Mouse (Mus musculus) megakaryocyte, adult 5-6 weeks (primary cell): ENCODE measurements around the gene Adamts10. TPM values are rescaled to one million over a fixed set of nuclear protein-coding genes. Genes with fewer than 3 reads are reported as not detected.

ENCODE experiments used
- ATAC-seq: 2 replicates; pipeline ENCODE4 v1.8.0; 2016; ENCODE audit warnings: mild to moderate bottlenecking, inconsistent platforms; ENCODE audit not compliant: poor library complexity, severe bottlenecking
- total RNA-seq, 2 experiments: library from RNA; stranded (forward) in 1 of 2; stranded (reverse) in 1 of 2; fragments of 153-499, 151-499 nt in 1 of 2; fragments of 221-1000, 200-1000 nt in 1 of 2; gene quantifications; 2 replicates each; pipeline versions ENCODE4 v1.2.3 to v1.2.4; 2015 to 2017

Adamts10 gene
- total RNA-seq (2015) (27.5 and 28.6 TPM in 2 replicates), total RNA-seq (2017) (39.7 and 41.6 TPM in 2 replicates)

DNA sequence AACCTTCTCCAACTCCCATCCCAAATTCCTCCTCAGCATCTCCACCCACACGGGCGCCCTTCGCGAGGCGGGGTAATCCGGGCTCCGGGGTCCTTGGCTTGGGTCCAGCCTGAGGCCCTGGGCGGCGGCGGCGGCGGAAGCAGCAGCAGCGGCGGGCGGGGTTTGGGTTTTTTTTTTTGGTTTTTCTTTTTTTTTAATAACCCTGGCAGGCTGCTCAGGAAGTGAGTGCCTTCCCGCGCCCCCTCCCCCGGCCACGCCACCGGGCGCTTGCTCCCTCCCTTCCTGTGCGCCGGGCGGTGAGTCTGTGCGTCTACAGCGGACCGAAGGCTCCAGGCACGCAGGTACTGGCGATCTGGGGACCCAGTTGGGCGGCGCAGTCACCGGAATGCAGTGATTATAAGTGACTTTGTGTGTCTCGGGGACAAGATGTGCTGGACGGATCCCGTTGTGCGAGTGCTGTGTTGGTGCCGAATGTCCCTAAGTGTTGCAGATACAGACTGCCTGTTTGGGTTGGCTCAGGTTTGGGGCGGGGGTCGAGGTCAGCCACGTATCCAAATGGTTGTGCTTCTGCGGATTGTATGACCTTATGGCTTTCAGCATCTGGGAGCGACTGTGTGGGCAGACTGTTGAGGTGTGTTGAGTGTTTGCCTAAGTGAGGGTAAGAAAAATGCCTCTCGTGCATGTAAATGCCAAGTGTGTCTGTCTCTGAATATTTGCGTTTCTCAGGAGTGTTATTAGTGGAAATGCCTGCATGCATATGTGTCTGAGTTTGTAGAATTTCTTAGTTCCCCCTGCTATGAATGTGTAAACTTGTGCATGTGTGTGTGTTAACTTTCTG, at the start of gene Adamts10:
Gene Adamts10 (plus strand): TSS at position 287 of the 838 bp plus-strand sequence.
- peak; percentile 95 for ATAC-seq

DNA sequence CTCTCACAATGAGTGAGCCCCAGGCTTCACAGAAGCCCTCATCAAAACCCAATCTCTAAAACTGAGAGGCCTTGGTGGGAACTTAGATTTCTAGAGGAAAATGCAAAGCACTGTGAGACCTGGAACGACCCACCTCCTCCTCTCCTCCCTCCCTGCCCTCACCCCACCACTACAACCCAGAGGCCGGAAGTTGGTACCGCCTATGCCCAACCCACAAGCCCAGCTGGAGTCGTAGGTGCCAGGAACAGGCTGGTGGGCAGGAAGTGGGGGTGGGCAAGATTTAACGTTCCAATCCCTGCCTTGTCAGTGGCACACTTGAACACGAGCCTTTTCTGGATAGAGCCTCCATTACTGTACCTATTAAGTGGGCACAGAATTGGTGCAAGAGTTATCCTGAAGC, 40.0 kb upstream of the Adamts10 start:
- peak; percentile 68 for ATAC-seq

DNA sequence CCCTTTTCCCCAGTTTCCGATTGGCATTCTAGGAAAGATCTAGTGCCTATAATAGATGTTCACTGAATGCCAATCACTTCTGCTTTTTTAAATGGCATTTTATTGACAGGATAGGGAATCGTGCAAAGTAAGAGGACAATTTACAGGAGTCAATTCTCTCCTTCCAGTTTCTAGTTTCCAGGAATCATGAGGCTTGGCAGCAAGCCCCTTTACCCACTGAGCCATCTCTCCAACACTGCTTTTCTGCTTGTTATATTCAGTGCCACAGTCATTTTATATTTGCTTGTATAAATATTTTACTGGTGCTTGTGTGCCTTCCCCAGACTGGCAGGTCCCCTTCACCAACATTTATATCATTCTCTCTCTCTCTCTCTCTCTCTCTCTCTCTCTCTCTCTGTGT, 36.8 kb upstream of the Adamts10 start:
- no peak for ATAC-seq

DNA sequence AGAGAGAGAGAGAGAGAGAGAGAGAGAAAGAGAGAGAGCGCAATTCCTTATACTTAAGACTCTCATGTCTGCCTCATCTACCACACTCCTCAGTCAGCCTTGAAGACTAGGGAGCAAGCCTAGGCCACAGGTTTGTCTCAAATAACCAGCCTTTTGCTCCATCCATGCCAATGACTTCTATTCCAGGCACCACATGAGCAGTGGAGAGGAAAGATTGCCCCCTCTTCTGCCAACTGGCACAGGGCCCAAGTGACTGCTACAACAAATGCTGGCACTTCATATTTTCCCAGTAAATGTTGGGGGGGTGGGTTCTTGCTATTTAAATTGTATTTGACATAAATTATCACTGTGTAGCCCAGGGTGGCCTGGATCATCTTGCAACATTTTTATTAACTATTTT, 36.4 kb upstream of the Adamts10 start:
- no peak for ATAC-seq

DNA sequence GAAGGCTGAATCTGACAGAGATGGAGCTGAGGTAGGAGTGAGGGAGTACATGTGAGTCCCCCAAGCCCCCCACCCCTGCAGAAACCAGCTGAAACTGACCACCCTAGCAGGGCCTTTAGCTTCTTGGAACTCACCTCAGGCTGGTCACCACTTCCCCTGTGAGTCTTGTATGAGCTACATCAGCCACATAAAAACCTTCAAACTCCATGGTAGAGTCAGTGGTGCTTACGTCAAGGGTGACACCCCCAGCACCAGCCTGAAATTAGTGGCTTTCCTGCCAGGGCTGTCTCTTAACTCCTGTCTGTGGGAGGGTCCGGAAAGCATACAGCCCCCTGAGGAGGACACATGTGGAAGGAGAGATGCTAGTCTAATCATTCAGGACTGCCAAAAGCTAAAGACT, 32.6 kb upstream of the Adamts10 start:
- ATAC-seq = no peak

DNA sequence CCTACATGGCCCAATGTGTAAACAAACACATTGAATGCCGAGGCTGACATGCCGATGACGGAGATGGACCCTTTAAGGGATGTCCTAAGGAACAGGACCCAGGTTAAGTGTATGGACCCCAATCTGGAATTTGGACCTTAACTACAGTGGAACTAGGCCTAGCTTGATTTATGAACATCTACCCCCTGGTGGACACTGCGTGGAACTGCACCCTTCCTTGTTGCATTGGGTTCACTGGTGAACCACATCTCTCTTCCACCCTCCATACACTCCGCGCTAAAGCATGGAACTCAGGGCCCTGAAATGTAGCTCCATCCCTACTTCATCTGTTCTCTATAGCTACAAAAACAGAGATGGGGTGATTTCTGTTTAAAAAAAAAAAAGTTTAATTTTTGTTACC, 30.9 kb upstream of the Adamts10 start:
- peak; percentile 94 for ATAC-seq

DNA sequence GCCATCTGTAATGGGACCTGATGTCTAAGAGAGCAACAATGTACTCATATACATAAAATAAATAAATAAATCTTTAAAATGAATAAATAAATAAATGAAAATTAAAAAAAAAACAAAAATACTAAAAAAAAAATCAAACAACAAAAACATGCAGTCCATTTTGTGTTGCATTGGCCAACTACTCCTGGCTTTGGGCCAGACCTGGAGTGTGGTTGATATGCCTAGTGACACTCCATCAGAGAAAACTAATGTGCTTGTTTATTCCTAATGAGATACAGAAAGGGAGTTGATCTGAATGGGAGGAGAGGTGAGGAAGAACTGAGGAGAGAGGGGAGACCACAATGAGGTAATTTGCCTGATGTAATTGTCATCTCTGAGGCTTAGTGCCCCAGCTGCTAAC, 29.4 kb upstream of the Adamts10 start:
- no peak for ATAC-seq

DNA sequence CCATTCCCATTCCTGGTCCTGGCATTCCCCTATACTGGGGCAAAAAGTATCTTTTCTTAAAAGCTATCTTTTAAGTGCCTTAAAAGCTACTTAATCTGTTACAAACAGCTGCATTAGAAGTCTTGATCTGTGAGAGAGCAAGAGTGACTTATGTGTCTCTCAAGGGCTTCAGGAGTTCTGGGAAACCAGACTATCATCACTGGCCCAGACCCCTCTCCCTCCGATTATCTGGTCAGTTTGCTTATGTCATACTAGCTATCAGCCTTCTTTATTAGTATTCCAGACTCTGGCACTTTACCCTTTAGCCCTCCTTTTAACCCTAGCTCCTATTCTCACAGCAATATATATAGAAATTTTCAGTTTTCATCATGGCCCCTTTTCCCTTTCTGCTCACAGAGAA, 25.1 kb upstream of the Adamts10 start:
- no peak for ATAC-seq

DNA sequence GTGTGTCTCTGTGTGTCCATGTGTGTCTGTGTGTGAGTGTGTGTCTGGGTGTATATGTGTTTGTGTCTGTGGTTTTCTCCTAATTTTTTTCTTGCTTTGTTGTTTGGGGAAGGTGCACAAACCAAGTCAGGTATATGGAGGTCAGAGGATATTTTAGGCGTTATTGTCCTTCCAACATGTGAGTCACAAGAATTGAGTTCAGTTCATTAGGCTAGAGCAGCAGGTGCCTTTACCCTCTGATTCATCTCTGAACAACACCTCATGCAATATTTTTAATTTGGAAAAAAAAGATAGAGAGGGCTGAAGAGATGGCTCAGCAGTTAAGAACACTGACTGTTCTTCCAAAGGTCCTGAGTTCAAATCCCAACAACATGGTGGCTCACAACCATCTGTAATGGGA, 15.6 kb upstream of the Adamts10 start:
- ATAC-seq = no peak

DNA sequence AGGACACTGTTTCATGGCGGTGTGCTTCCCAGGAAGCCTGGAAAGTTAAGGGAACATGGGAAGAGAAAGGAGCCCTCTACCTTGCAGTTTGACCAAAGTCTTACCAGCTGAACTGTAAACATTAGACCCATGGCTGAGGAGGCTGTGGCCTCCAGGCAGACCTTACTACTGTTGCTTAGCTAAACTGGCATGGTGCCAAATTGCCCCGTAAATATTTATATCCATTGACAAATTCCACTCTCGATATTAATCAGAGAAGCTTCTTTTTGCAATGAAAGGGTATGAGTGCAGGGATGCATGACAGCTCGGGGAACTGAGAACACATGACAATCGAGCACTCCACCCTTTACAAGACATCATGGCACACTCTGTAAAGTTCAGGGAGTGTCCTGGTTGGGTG, 13.8 kb upstream of the Adamts10 start:
- no peak for ATAC-seq

DNA sequence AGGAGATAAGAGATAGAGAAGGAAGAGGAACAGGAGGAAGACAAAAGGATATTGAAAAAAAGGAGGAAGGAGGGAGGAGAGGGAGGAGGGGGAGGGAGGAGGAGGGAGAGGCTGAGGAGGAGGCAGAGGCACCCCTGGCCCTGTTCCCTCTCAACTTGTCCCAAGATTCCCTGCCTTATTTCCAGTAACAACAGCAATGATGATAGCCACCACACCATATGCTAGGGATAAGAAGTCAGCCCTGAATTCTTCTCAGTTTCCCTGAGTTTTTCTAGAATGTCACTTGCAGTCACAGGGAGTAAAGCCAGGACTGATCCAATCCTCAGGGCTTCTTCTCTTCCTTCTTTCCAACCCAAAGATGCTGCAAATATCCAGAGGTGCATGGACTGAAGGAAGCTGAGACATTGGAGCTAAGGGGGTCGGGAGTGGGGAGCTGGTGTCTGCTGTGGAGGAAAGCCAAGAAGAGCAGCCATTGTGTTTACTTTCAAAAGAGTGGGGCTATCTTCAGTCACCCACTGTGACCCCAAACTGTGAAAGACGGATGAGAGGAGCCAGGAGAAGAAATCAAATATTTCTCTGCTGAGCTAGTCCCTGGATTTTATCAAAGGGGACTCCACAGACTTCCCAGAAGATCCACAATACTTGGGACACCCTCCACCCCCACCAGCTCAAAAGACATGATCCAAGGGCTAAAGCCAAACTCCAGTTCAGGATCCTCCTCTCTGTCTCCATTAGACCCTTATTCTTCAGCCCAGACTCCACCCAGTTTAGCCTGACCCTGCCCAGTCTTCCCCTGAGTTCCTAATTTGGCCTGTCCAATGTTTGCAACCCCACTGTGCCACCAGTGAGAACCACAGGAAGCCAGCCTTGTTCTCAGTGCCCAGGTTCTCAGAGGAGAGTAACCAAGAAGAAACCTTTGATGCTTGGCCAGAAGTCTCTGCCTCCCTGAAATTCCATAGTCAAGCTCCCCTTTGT, 11.3 kb upstream of the Adamts10 start:
- no peak for ATAC-seq

DNA sequence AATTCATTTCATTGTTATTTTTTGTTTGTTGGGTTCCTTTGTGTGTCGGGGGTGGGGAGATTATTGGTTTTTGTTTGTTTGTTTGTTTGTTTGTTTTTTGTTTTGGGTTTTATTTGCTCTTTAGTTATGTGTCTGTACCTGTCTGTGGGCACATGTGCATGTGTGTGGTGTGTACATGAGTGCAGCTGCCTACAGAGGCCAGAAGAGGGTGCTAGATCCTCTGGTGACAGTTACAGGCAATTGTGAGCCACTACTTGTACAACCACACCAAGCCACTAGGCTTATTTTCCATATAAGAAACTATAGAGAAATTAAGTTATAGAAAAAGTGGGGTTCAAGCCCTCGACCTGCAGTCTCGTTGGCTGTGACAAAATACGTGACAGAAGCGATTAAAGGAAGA, 10.1 kb upstream of the Adamts10 start:
- peak; percentile 64 for ATAC-seq

DNA sequence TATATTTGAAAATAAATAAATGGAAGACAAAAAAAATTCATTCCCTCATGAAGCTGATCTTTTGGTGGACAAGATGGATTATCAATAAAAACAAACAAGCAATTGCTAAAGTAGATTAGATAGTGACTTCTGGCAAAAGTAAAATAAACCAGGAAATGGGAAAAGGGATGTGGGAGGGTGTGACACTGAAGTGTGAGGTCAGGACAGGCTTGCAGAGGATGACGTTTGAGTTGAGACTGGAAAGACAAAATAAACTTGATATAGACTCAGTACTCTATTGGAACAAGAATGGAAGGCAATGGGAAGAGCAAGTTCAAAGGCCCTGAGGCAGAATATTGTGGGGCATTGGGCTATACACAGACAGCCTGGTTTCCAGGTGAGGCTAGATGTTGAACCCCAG, 3.6 kb upstream of the Adamts10 start:
- ATAC-seq = no peak

DNA sequence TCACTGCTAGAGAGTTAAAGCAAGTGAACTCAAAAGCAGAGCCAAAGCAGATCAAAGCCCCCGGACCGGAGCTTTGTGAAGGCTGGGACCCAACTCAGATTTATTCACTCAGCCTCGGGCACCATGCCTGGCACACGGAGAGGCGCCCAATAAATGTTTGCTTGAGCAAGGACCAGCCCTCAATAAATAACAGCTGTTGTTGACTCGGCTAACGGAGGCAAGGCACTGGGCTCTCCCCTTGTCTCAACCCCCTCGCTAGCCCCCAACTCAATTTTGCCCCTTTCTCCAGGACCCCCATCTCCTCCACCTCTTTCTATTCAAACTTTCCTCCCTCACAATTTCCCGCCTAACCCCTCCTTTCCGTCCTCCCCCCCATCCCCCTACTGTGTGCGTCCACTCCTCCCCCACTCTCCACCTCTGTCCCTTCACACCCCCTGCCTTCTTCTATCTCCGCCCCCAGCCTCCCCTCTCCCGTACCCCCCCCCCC, 530 bp upstream of the Adamts10 start:
- no peak for ATAC-seq

DNA sequence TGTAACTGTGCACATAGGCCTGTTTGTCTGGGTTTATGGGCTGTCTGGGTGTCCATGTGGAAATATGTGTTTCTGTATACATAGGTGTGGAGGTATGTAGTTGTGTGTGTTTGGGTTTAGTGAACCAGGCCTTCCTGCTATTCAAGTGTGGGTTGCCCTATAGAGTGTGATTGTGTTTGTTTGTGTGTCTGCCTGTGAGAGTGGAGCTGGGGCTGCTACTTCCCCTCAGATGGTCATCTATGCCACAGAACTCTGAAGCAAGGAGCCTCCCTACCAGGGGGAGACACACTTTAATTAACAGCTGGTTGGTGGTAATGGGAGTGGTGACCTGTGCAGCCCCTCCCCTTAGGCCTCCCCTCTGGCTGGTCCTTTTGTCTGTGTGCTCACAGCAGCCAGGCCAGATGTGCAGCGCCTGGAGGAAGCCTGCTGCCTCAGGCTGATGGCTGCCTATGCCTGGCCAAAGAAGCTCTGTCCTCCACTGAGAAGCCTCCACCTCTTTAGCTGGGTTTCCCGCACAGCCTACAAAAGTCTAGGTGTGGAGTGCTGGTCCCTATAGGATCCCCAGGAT, 886 bp downstream of the Adamts10 start:
- peak; percentile 43 for ATAC-seq

DNA sequence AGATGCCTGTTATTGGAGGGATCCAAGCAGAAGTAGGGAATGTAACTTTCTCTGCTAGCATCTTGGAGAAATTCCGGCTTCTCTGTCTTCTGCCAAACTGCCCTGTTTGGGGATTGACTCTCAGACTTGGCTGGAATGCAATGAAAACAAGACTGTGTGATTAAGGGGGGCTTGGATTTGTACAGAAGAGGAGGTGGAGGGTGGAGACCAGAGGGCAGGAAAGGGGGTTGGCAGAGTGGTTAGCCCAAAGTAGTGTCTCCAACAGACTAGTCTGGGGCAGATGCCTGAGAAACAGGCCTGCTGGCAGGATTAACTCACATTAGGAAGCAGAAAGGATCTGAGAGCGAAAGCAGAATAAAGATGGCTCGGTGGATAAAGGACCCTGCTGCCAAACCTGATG, 2.5 kb downstream of the Adamts10 start:
- ATAC-seq = no peak

DNA sequence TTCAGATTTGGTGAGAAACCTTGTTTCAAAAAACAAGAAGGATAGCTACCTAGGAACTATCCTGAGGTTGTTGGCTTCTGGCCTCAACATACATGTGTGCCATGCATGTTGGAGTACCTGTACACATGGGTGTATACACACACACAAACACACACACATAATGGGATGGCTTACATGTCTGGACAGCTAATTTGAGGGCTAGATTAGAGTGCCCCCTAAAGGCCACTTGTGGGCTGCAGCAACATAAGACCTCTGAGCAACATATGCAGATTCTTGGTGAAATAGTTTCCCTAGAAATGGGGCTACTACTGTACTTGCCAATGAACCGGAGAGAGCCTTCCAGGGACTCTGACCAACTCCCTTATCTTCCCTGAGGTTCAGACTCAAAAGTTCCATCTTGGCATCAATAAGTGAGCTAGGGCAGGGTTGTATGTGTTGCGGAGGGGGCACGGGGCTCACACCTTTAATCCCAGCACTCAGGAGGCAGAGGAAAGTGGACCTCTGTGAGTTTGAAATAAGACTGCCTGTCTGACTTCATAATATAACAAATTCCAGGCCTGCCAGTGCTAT, 15.2 kb downstream of the Adamts10 start:
- ATAC-seq = peak; percentile 54; the same call in 1 of the 2 replicates

DNA sequence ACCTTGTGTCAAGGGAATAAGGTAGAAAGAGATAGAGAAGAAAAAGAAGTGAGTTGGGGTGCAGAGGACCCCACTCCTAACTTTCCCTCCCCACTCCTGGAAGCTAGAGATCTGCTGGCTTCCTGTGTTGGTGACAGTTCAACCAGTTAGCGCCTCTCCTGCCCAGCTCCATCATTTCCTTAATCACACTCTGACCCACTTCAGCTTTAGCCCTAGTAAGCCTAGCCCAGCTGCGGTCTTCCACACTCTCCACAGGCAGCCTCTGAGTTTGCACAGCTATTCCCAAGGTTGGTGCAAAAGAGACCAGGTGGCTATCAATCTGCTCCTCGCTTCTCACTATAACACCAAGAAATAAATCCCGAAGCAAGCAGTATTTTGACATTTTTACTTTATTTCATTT, 15.9 kb downstream of the Adamts10 start:
- no peak for ATAC-seq

DNA sequence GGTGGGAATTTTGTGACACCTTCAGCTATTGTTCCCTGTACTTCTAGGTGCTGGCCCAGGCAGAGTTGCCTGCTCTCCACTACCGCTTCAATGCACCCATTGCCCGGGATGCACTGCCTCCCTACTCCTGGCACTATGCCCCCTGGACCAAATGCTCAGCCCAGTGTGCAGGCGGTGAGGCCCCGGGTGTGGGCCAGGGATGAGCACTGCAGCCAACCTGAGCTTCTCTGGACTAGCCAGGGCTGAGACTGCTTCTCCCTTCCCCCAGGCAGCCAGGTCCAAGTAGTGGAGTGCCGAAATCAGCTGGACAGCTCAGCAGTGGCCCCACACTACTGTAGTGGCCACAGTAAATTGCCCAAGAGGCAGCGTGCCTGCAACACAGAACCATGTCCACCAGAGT, 25.2 kb downstream of the Adamts10 start:
- no peak for ATAC-seq

DNA sequence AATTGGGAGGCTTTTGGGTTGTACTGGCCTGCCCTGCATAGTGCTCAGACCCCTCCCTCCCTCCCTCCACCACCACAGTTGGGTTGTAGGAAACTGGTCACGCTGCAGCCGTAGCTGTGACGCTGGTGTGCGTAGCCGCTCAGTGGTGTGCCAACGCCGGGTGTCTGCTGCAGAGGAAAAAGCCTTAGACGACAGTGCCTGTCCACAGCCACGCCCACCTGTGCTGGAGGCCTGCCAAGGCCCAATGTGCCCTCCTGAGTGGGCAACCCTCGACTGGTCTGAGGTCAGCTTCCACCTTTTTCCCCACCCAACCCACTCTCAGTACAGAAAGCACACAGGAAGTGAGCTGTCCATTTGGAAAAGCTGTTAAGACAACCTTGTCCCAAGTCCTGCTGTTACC, 26.4 kb downstream of the Adamts10 start:
- ATAC-seq = peak; percentile 31; the same call in 1 of the 2 replicates

DNA sequence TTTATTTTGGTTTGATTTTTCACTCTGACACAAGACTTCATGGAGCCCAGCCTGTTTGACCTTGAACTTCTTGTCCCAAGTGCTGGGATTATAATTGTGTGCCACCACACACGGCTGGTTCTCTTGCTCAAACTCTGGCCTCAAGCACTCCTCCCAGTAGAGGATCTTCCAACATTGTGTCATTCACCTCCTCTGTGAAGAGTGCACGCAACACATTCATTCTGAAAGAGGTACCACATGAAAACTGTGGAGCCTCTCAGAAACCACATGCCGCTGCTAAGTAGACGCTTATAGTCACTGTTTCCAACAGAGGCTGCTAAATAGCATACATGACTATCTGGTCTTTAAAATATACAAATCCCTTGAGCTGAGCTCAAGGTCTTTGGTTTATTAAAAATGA, 28.1 kb downstream of the Adamts10 start:
- ATAC-seq = no peak
